Mouse (Mus musculus) spleen, postnatal 14 days (tissue): ENCODE measurements around the gene Tpbpb.
"Not testable (repeated sequence)": the region's sequence is repeated elsewhere in the genome, so short reads cannot be mapped to it uniquely, and the experiment has no call there.

Experiments used
- DNase-seq, 2 experiments: peaks; one replicate each; pipeline ENCODE4 v3.0.0; 2021 to 2022; ENCODE audit warnings: low spot score in 2 of 2

Tpbpb gene

DNA sequence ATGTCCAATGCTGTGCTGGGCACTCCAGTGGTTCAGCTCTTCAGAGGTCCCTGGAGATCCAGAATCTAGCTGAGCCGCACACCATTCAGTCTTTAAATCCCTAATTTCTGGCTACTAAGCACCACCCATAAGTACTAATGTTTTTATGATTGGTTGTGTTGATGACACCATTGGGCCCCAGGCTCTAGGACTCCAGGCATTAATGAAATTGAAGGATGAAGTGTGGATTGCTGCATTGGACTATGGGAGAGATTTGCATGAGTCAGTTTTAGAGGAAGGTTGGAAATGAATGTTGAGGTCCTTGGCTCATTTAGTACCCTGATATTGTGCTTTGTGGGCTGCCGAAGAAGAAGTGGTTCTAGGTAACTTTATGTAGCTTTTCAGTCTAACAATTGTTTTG is at the start of gene Tpbpb:
Gene Tpbpb (minus strand): TSS at position 101 of the 400 bp plus-strand sequence.
- DNase-seq = not testable (repeated sequence)

DNA sequence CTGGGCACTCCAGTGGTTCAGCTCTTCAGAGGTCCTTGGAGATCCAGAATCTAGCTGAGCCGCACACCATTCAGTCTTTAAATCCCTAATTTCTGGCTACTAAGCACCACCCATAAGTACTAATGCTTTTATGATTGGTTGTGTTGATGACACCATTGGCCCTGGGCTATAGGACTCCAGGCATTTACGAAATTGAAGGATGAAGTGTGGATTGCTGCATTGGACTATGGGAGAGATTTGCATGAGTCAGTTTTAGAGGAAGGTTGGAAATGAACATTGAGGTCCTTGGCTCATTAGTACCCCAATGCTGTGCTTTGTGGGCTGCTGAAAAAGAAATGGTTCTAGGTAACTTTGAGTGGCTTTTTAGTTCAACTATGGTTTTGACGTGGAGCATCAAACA is 37.2 kb upstream of the Tpbpb start, which contains the start of gene Tpbpa:
Gene Tpbpa (minus strand): TSS at position 101 of the 400 bp plus-strand sequence.
- DNase-seq = not testable (repeated sequence)

DNA sequence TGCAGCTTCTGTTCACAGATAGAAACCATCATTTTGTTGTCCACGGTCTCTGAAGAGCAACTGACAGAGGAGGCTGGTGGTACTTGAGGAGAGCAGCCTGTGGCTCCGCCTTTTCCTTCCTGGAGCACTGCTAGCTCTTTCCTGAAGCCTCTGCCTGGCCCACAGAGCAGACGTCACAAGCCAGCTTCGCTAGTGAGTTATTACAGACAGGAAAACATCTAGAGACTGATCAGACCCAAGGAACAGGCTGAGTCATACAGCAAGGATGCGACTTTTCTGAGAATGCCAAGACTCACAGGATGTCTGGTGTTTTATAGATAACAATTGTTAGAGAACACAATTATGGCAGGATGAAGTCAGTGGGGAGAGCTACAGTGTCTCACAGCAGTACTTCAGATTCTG is 31.8 kb upstream of the Tpbpb start, which contains the start of the genes Gm49391 and Ctla2a:
Gene Gm49391 (minus strand): TSS at position 72 of the 402 bp plus-strand sequence.
Gene Ctla2a (minus strand): TSS at position 126 of the 402 bp plus-strand sequence.
- no peak for DNase-seq

DNA sequence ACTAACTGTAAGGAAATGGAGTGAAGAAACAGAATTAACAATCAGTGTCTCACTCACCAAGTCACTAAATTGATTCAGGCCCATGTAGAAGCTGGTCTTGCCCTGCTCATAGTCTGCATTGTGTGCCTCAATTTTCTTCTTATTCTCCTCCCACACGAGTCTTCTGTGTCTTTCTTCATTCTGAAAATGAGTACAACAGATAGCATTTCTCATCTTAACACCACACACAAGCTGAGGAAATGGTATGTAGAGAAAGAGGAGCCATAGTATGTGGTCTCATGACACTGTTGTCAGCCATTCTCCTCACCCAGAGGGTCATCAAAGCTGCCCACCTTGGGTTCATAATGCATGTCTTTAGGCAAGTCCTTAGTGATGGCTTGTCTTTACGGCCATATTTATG is 30.8 kb upstream of the Tpbpb start, which contains the start of gene Gm49393:
Gene Gm49393 (minus strand): TSS at position 101 of the 400 bp plus-strand sequence.
- not testable (repeated sequence) for DNase-seq

DNA sequence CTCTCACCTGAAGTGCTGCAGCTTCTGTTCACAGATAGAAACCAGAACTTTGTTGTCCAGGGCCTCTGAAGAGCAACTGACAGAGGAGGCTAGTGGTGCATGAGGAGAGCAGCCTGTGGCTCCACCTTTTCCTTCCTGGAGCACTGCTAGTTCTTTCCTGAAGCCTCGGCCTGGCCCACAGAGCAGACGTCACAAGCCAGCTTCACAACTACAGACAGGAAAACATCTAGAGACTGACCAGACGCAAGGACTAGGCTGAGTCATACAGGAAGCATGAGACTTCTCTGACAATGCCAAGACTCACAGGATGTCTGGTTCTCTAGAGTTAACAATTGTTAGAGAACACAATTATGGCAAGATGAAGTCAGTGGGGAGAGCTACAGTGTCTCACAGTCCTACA is 7.4 kb downstream of the Tpbpb start, which contains the start of gene Ctla2b:
Gene Ctla2b (minus strand): TSS at position 120 of the 400 bp plus-strand sequence.
- no peak for DNase-seq

DNA sequence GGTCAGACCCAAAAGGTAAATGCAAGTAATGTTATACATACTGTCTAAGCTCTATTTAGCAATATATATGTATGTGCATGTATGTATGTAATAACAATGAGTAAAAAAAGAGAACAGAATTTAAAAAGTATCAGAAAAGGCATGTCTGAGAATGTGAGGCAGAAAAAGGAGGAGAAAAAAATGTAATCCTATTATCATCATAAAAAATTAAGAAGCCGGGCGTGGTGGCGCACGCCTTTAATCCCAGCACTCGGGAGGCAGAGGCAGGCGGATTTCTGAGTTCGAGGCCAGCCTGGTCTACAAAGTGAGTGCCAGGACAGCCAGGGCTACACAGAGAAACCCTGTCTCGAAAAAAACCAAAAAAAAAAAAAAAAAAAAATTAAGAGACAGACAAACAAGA is 7.9 kb downstream of the Tpbpb start, which contains the start of gene Gm49392:
Gene Gm49392 (minus strand): TSS at position 101 of the 400 bp plus-strand sequence.
- DNase-seq = not testable (repeated sequence)

DNA sequence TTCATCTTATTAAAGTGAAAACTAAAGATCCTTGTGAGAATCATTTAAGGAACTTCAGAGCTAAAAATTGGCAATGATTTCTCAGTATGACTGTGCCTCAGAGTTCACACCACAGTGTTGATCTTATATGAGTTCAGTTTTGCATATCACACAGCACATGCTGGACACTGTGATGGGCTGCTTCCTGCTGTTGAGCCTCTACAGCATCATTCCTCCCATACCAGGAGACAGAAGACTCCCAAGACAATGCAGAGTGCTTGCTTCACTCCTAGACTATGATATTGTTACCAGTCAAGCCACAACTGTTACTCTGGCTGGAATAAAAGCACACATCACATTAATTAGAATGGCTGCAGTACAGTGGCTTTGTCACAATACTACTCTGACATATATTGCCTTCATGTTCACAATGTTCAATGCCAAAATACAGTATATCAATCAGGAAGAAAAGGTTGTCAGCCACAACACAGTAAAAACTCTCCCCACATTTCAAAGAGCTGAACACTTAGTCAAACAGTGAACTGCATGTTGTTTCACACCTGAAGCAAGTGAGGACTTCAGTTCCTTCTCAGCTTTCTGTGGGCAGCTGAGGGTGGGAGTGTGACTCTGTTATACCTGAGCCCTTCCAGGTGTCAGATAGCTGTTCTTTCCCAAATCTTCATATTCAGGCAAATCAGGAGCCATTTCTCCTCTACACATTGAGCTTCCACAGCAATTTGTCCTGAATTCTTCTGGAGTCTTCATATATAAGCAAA is 9.1 kb downstream of the Tpbpb start:
- DNase-seq = no peak

DNA sequence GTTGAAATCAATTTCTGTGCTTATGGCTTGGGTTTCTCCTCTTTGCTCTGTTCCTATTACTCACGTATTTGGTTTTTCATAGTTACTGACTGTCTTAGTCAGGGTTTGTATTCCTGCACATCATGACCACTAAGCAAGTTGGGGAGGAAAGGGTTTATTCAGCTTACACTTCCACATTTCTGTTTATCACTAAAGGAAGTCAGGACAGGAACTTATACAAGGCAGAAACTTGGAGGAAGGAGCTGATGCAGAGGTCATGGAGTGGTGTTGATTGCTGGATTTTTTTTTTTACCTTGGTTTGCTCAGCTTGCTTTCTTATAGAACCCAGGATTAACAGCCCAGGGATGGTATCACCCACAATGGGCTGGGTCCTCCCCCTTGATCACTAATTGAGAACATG is 12.4 kb downstream of the Tpbpb start:
- no peak for DNase-seq

DNA sequence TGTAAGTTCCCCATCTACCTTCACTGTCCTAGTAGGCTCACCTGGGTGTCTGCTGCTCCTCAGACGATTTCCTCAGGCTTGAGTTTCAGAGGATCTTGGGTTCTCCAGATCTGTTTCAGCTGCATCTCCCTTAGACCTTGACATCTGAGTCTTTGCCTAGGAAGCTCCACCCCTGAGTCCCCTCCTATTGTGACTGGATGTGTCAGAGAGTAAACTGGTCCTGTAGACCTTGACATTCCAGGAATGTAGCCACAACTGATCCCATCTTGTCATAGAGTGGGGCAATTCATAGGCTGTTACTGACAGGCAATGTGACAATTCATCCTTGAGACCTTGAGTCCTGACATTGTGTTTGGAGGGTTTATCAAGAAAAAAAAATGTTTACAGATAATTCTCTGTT is 40.4 kb downstream of the Tpbpb start, which contains the start of gene 4930486L24Rik:
Gene 4930486L24Rik (minus strand): TSS at position 195 of the 400 bp plus-strand sequence.
- DNase-seq = no peak
